Mouse (Mus musculus) heart, adult 2 months (tissue): ENCODE measurements around the gene 2210016F16Rik. TPM values are rescaled to one million over a fixed set of nuclear protein-coding genes. Genes with fewer than 3 reads are reported as not detected.
"Not testable (repeated sequence)": the region's sequence is repeated elsewhere in the genome, so short reads cannot be mapped to it uniquely, and the experiment has no call there.

Experiments used
- DNase-seq, 2 experiments: peaks; one replicate each; pipeline ENCODE4 v3.0.0; 2021
- H3K27ac ChIP-seq: fragments of 200-600 bp; 2 replicates; pipeline ENCODE4 v1.8.1; 2022
- H3K27me3 ChIP-seq: fragments of 200-500 bp; 2 replicates; pipeline ENCODE4 v1.6.1; 2012; ENCODE audit warnings: mild to moderate bottlenecking, low read length, inconsistent platforms, mixed read lengths; ENCODE audit not compliant: control insufficient read depth, insufficient read depth
- H3K36me3 ChIP-seq: fragments of 200-500 bp; 2 replicates; pipeline ENCODE4 v1.6.1; 2012; ENCODE audit warnings: low read length, inconsistent platforms; ENCODE audit not compliant: control insufficient read depth, insufficient read depth
- H3K4me1 ChIP-seq: fragments of 200-500 bp; 2 replicates; pipeline ENCODE4 v1.6.1; 2011; ENCODE audit warnings: low read length; ENCODE audit not compliant: control insufficient read depth, insufficient read depth
- H3K4me3 ChIP-seq: fragments of 200-600 bp; 2 replicates; pipeline ENCODE4 v1.8.1; 2022
- H3K79me2 ChIP-seq: fragments of 200-500 bp; replicated peaks from 2 replicates; pipeline ENCODE4 v1.6.1; 2012; ENCODE audit warnings: mild to moderate bottlenecking, inconsistent platforms, low read length, moderate library complexity, mixed read lengths; ENCODE audit not compliant: control insufficient read depth, insufficient read depth
- H3K9ac ChIP-seq: fragments of 200-500 bp; 2 replicates; pipeline ENCODE4 v1.6.1; 2012; ENCODE audit warnings: low read depth, mild to moderate bottlenecking, control low read depth, inconsistent platforms, low read length, mixed read lengths
- CTCF ChIP-seq: fragments of 200-600 bp; IDR thresholded peaks from 2 replicates; pipeline ENCODE4 v1.8.1; 2022; ENCODE audit warnings: antibody characterized with exemption, mild to moderate bottlenecking, moderate library complexity
- EP300 ChIP-seq: fragments of 200-500 bp; IDR thresholded peaks from 2 replicates; pipeline ENCODE4 v1.6.1; 2011; ENCODE audit warnings: low read depth, low read length, control low read depth; ENCODE audit not compliant: insufficient read depth
- POLR2A ChIP-seq: fragments of 200-500 bp; IDR thresholded peaks from 2 replicates; pipeline ENCODE4 v1.6.1; 2011; ENCODE audit warnings: mild to moderate bottlenecking, low read depth, low read length, control low read depth; ENCODE audit not compliant: insufficient read depth
- WGBS: fragments of 180-500 bp; shearing (Covaris S2); methylation state at CpG from one replicate; pipeline ENCODE4 v1.1.7; 2018; 5-methylcytosine and 5-hydroxymethylcytosine counted together
- intact Hi-C: fragments of 180-260 bp; cut with DNase I; formaldehyde crosslinking; loops from one replicate; pipeline ENCODE4 v1.15.1; 2025
- polyA plus RNA-seq: library from polyadenylated mRNA; depleted of rRNA; stranded (reverse); fragments of >200 nt; gene quantifications from 2 replicates; pipeline ENCODE4 v1.2.3, GENCODE M21; 2012
- total RNA-seq, 2 experiments: library from RNA; stranded (reverse); gene quantifications; 2 replicates each; pipeline ENCODE4 v1.2.3; 2021

The 2210016F16Rik gene
- total and polyA plus RNA-seq, 3 experiments = 10.4 to 17.5 (median 15.2) TPM

DNA sequence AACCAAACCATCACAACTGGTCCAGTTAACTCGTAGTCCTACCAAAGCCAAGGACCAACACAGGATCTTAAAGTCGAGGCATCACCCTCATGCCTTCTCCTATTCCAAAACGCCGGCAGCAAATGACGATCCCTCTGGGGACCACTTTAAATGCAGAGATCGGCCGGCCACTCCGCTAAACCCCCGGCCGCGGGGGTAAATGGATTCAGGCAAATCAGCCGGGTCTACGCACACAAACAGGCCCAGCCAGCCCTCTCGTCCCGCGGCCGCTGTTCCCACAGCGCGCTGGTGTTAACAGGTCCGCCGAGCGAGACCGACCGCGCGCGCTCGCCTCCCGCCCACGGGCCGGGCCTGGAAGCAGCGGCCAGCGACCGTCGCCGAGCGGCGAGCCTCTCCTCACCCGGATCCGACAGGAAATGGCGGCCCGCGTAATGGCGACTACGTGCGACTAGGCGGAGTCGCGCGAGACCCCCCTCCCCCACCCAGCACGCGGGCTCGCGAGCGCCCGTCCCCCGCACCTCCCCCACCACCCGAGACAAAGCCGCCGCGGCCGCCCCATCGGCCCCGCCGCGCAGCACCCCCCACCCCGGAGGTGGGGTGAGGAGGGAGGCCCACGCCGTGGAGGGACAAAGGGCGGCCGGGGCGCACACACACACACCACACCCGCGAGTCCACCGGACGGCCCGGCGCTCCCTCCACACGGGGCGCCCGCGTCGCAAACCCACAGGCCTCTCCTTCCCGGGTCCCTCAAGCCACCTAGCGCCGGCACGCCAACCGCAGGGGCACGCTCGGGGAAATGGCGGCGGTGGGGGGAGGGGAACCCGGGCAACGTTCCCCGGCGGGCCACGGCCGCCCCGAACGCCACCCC, 16.3 kb upstream of the 2210016F16Rik start:
- peaks cover 20% of the 10 kb centered on the region for H3K36me3 ChIP-seq
- H3K79me2 ChIP-seq = peaks cover 4% of the 10 kb centered on the region
- intact Hi-C loops = loop anchor here (2.0 to 10.0 kb wide), 3 partner anchors 15 to 277 kb away; partner anchors contain the start of genes Hnrnpa0 and Kif27
- H3K4me3 ChIP-seq = peak overlapping the region; percentile 94
- peak overlapping the region; percentile 100 for H3K27ac ChIP-seq
- TF ChIP-seq CTCF (peak; percentile 29), POLR2A (no peak)
- peak; percentile 80 to 85 for DNase-seq
- under 1% methylated on average over 97 of the region's 100 CpGs for WGBS
- H3K4me1 ChIP-seq = peaks cover 2% of the 10 kb centered on the region; the same call in 1 of the 2 replicates
- H3K27me3 ChIP-seq = no peaks in the 10 kb centered on the region
- peak overlapping the region; percentile 89 for H3K9ac ChIP-seq

DNA sequence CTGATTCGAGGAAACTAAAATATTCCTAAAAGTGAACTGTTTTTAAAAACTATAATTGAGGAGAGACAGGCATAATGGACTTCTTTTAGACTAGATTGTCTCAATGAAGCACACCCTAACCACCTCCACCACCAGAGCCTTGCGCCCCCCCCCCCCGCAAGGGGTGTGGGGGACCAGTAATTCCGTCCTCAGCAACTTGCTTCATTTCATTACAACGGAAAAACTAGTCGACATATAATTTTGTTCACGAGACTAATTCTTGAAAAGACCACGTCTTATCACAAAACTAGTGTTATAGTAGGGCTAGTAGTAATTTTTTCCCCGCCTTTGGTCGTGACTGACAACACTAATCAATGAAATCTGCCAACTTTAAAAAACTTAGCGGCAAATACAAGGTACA, 15.6 kb upstream of the 2210016F16Rik start:
- no peaks in the 10 kb centered on the region for H3K27me3 ChIP-seq
- no peak for TF ChIP-seq EP300
- no peak for TF ChIP-seq POLR2A
- no peak for TF ChIP-seq CTCF
- H3K36me3 ChIP-seq = peaks cover 26% of the 10 kb centered on the region
- peak overlapping the region; percentile 94 for H3K4me3 ChIP-seq
- peaks cover 2% of the 10 kb centered on the region; the same call in 1 of the 2 replicates for H3K4me1 ChIP-seq
- DNase-seq = no peak
- intact Hi-C loops = loop anchor here (2.0 to 10.0 kb wide), 3 partner anchors 14 to 276 kb away; partner anchors contain the start of genes Hnrnpa0 and Kif27
- no peak overlapping the region for H3K9ac ChIP-seq
- peaks cover 4% of the 10 kb centered on the region for H3K79me2 ChIP-seq
- H3K27ac ChIP-seq = no peak overlapping the region; the same call in 1 of the 2 replicates
- under 1% methylated on average over 11 of the region's 11 CpGs for WGBS

DNA sequence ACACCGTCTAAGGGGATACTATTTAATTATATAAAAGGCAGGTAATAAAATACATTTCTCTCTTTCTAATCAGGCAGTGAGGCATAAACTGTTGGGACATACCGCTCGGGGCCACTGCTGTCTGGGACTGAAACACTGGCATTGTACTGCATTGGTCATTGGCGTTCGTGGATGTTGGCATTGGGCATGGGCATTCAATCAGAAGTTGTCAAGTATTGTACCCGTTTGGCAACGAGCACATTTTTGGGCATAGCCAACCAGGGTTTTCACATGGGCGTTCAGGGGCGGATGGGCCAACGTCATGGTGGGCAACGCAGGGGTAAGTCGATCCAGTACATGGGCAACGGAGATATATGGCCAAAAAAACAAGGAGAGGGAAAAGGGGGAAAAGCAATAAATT, 12.6 kb upstream of the 2210016F16Rik start:
- H3K4me1 ChIP-seq = peaks cover 1% of the 10 kb centered on the region; the same call in 1 of the 2 replicates
- no peak overlapping the region for H3K4me3 ChIP-seq
- H3K27ac ChIP-seq = no peak overlapping the region
- DNase-seq = no peak
- no peak overlapping the region for H3K9ac ChIP-seq
- intact Hi-C loops = no loop called here
- TF ChIP-seq EP300 (no peak), CTCF (no peak), POLR2A (no peak)
- H3K79me2 ChIP-seq = peaks cover 4% of the 10 kb centered on the region
- peaks cover 38% of the 10 kb centered on the region for H3K36me3 ChIP-seq
- WGBS = 71% methylated on average over 13 of the region's 13 CpGs
- no peaks in the 10 kb centered on the region for H3K27me3 ChIP-seq

DNA sequence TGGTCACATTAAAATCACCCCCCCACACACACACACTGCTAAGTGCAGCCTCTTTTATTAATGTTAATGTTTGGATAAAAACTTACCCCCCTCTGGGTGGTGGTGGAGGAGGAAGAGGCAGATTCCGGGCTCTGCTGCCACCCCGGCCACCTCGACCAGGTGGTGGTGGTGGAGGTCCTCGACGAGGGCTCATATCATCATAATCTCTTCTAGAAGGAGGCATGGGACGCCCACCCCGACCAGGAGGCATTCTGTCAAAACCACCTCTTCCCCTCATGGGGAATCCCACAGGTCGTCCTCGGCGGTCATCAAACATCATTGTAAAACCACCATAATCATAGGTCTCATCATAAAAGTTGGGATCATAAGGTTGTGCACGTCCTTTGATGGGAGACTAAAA, 9.4 kb upstream of the 2210016F16Rik start:
- H3K9ac ChIP-seq, DNase-seq, intact Hi-C loops, H3K27ac ChIP-seq, H3K4me1 ChIP-seq, H3K4me3 ChIP-seq, H3K27me3 ChIP-seq, H3K79me2 ChIP-seq: not testable (repeated sequence)
- H3K36me3 ChIP-seq = peaks cover 42% of the 10 kb centered on the region
- WGBS = 78% methylated on average over 11 of the region's 11 CpGs

DNA sequence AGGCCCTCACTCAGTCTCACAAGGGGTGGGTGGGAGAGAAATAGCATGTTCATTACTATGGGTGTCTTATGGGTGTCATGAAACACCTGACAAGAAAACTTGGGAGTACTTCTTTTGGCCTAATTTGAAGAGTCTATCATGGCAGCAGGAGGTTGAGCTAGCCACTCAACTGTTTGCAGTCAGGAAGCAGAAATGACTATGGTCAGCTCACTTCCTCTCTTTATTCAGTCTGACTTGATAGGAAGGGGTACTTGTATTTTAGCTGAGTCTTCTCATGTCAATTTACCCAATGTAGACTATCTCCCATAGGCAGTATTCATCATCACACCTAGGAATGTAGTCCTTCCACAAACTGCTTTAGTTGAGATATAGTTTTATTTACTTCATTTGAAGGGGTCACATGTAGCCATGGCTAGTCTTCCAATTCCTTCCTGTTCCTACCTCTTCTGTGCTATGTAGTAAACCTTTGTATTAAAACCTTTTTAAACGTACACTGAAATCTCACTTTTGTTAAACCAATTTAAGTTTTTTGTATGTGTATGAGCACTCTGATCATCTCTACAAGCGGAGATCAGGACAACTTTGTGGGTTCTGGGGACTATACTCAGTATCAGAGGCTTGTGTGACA, 4.4 kb upstream of the 2210016F16Rik start:
- H3K27ac ChIP-seq = no peak overlapping the region
- TF ChIP-seq POLR2A = no peak
- no peak for TF ChIP-seq CTCF
- no peak for TF ChIP-seq EP300
- 86% methylated on average over 2 of the region's 2 CpGs for WGBS
- no peaks in the 10 kb centered on the region for H3K79me2 ChIP-seq
- intact Hi-C loops = loop anchor here (2.0 to 10.0 kb wide), 5 partner anchors 101 to 377 kb away; partner anchors contain the start of gene Idnk
- H3K27me3 ChIP-seq = no peaks in the 10 kb centered on the region
- no peak overlapping the region for H3K9ac ChIP-seq
- no peak overlapping the region for H3K4me3 ChIP-seq
- no peak for DNase-seq
- peaks cover 14% of the 10 kb centered on the region for H3K36me3 ChIP-seq
- H3K4me1 ChIP-seq = no peaks in the 10 kb centered on the region; the same call in 1 of the 2 replicates

DNA sequence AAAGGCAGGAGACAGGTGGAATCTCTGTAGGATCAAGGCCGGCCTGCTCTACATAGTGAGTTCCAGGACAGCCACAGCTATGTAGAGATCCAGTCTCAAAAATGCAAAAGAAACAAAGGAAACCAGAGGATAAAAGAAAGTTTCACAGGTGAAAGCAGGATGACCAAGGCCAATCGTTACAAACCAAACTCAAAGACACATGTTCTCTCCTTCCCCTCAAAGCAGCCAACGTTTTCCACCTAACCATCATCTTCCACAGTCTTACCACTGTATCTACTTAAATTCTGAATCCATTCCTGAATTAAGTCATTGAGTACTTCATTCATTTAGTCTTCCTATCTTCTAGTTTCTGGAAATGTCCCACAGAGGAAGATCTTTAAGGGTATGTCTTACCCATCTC, 3.4 kb upstream of the 2210016F16Rik start:
- peaks cover 8% of the 10 kb centered on the region for H3K36me3 ChIP-seq

More for the DNA sequence above, 3.4 kb upstream of the 2210016F16Rik start:
- Histone ChIP-seq H3K4me1 (peaks cover 1% of the 10 kb centered on the region; the same call in 1 of the 2 replicates), H3K9ac (no peak overlapping the region), H3K4me3 (no peak overlapping the region), H3K27ac (no peak overlapping the region), H3K27me3 (no peaks in the 10 kb centered on the region), H3K79me2 (no peaks in the 10 kb centered on the region)
- no peak for DNase-seq
- intact Hi-C loops = loop anchor here (2.0 to 10.0 kb wide), 5 partner anchors 100 to 376 kb away; partner anchors contain the start of gene Idnk
- TF ChIP-seq EP300 (no peak), POLR2A (no peak), CTCF (no peak)
- 41% methylated on average over 3 of the region's 3 CpGs for WGBS
